Mouse (Mus musculus) layer of hippocampus, adult 9-10 months (tissue): ENCODE data around the gene Eng.

Experiments
- DNase-seq: peaks from one replicate; pipeline ENCODE4 v3.0.0; 2022; ENCODE audit warnings: low spot score

Gene Eng

DNA sequence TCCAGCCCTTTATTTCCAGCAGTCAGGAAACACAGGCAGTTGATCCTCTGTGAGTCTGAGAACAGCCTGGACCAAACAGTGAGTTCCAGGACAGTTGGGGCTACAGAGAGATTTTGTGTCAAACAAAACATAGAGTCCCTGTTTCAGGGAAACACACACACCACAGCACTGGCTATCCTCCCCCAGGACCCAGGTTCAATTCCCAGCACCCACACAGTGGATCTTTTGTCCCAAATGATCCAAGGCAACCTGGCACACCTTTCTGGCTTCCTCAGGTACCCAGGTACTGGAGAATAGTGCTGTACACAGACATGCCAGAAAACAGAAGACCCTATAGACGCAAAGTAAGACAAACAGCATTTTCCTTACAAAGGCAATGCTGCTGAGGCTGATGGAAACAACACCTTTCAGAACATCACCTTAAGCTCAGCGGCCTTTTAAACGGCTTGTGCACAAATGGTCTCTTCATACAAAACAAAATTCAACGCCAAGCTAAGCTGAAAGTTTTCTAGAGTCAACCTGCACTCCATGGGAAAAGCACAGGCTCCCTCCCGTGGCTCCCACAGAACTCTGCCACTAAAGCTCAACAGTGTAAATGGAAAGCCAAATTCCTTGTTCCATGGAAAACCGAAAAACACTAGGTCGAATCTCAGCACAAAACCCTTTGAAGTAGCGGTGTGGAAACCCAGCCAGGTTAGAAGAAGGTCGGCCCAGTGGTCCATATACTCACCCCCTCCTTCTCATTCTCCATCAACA, 65.1 kb downstream of the Eng start:
- DNase-seq, result no peak

DNA sequence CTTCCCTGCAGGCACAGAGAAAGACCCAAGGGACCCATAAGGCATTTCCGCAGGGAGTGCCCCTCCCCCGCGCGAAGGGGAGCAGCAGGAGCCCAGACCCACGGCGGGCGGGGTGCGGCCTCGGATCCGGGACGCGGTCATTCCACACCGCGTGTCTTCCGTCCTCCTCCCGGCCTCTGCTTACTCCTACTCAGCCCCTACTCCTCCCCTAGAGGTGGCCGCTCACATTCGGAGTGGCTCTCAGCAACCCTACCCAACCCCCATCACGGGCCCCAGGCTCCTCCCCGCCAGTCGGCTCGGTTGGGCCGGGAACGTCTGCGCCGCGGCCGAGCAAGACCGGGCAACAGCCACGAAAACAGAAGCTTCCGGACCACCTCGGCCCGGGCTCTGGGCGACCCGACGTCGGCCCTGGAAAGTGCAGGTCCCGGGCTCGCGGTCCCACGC, 65.7 kb downstream of the Eng start:
- DNase-seq, result no peak

DNA sequence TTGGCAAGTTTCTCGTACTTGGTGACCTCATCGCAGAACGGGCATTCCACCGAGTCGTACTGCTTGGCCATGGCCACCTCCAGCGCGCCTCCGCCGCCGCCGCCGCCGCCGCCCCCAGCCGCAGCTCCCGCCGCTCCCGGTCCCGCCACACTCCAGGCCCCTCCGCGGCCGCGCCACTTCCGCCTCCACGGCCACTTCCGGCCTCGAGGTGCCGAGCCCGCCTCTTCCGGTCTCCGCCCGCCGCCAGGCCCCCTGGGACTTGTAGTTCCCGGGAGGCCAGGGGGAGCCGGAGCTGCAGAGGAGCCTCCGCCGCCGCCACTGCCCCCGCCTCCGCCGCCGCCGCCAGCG, 66.2 kb downstream of the Eng start:
- peak; percentile 83 for DNase-seq

DNA sequence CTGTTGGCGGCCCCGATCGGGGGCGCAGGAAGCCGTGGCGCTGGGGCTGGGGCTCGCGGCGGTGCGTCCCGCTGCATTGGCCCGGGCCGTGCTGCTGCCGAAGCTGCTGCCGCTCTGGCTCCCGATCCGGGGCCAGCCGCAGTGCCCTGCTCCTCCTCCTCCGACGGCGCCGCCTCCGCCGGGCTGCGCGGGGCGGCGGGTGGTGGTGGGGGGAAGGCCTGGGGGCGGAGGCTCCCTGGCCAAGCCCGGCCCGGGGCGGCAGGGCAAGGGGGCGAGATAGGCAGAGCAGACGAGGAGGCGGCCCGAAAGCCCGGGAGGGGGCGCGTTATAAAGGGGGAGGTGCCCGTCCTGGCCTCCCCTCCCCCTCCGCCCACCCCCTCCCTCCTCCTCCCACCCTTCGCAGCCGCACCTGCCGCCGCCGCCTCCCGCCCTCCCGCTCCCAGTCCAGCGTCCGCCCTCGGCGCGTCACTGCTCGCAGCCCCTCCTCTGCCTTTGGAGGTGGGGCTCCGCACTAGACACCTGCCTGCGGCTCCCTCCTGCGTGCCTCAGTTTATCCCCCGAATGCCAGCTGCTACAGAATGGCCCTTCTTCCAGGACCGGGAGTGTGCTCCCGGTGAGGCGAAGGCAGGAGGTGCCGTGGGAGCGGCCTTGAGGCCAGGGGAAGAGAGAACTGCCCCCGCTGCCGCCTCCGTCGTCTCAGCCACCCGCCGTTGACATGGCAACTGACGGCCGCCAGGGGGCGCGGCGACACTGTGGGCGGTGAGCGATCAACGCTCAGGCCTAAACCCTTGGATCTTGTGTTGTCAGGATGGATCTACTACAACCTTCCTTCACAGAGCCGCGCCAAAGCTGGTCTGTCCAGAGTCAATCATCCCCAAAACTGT, 66.8 kb downstream of the Eng start, which contains the start of gene Cdk9:
Gene Cdk9 (minus strand): TSS at position 143 of the 884 bp plus-strand sequence.
- peak; percentile 94 for DNase-seq

DNA sequence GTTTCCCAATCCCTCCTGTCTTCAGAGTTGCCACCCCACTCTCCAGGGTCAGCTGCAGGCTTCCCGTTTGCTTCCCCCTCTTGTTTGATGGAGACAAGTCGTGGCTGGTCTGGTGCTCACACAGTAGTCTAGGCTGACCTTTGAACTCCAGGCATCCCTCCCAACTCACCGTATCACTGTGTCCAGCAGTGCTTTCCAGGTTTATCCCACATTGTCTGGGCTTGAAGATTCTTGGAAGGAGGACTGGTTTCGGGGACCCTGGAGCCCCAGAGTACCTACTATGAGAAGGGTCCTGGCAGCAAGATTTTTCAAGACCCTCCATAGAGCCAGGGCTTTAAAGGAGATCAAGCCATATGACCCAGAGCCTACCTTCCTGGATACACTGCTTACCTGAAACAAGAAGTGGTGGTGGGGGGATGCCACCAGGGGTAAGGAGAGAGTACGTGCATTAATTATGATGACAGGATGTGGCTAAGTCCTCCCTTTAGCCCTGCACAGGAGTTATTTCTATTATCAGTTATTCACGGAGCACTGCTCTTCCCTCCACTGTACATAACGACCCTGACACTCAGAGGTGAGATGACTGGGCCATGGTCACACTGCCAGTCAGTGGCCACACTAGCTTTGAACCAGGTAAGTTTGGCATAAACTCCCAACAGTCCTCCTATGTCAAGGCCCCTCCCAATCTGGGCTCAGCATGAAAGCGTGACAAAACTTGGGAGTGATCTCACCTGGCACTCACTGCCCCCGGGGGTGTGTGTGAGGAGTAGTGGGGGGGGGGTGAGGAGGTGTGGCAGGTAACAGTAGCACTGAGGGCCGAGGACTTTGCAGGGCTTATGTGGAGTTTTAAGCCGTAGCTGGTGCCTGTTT, 68.0 kb downstream of the Eng start:
- no peak for DNase-seq

DNA sequence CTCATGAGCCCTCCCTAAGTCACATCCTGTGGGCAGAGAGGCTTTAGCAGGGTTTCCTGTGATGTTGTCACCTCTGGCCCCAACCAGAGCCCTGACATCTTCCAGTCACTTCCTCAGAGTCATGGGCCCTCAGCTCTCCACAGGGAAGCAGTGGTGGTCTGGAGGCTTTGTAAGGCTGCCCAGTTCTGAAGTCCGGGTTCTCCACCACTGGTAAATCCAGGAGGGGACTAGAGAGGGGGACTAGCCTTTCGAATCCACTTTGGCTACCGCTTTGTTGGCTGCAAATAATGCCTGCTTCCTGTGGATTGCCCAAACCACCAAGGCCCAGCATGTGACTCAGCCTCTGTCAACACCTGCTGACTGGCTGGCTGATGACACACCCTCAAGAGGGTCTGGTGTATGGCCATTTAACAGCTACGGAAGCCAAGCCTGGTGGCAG, 68.6 kb downstream of the Eng start:
- DNase-seq, result no peak

DNA sequence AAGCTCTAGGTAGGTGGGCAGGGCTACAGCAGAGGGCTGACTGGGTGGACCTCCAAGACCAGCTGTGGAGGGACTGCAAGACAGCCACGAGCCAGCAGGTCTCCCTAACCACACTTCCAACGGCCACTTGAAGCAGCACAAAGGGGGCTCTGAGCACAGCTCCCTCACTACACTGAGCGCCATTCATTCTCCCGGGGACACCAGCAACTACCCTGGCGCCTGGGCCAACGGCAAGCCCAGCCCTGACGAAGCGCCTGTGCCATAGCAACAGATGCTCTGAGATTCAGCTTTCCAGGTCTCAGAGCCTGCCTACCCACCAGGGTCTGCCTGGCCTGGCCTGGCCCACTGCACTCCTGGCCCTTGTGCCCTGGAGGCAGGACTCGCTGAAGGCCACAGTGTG, 72.4 kb downstream of the Eng start:
- DNase-seq, result no peak

DNA sequence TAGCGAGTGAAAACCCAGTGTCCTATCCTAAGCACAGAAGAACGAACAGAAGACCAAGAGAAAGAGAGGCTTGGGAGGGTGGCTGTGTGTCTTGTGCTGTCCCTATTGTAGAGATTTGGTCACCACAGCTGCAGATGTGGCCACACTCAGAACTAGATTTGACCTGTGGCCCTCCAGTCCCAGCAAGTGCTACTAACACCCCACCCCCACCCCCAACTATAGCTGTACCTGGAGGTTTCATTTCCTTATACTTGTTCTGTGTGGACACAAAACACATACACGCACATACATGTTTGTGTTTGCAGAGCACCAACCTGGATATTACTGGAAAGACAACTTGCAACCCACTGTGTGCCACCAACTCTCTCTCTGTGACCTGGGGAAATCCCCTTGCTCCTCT, 73.7 kb downstream of the Eng start:
- DNase-seq, result no peak

DNA sequence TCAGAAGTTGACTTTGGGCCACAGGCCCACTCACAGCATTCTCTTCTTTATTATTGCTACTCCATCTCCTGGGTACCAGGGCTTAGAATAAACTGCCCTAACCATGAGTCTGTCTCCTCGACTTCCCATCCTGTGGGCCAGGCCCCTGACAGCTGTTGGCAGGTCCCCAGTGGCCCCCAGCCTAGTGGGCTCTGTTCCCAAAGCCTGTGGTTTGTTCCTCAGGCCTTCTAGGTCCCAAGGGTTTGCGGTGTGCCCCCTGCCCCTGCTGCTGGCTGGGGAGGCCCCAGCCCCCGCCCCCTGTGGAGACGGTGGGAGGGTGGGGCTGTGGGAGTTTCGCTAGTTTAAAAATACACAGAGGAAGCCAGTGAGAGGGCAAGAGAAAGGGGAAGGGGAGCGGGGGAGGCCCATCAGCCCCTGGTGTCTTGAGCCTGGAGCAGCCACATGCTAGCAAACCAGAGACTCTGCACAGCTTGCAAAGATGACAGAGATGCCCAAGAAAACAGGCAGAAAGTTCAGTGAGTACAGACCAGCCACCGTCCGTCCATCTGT, 74.4 kb downstream of the Eng start, which contains the start of gene Sh2d3c:
Gene Sh2d3c (plus strand): TSS at position 375 of the 549 bp plus-strand sequence.
- no peak for DNase-seq

DNA sequence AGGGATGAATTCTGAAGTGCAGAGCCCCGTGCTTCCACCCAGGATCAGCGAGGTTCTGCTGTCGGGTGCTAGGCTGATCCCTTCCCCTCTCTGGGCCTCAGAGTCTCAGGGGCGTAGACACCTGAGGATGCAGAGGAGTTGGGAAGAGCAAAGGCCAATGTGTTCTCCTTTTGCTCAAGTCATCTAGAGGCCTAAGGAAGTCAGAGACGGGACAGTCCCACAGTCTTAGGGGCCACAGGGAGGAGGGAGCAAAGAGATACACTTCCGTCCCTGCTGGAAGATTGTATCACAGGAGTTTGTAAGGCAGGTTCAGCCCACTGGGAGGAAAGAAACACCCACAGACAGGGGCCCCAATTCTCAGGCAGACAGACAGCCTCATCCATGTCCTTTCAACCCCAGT, 75.7 kb downstream of the Eng start:
- DNase-seq, result no peak

DNA sequence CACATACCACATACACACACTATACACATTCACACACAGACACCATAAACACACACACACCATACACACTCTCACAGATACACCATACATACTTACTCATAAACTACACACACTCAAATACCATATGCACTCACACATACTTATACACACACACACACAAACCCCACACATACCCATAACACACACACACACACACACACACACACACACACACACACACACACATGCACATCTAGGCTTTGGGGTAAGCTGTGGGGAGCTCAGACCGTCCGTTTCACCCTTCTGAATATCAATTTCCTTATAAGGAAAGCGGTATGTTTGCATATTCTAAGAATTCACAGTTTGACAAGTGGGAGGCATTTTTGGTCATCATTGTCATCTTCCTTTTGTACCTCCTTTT, 76.2 kb downstream of the Eng start:
- DNase-seq, result no peak

DNA sequence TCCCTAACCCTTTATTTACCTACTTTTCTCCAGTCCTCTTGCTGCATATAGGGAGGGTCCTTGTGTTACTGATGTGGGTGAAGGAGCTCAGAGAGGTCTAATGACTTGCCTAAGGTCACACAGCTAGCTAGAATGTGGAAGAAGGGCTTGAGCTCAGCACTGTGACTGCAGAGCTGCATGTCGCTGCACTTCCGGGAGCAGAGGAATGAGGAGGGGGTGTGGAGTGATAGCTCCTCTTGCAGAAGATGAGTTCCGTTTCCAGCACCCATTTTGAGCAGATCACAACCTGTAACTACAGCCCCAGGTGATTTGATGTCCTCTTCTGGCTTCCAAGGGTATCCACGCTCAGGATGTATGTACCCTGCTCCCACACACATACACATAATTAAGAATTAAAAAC, 77.8 kb downstream of the Eng start:
- DNase-seq, result no peak

DNA sequence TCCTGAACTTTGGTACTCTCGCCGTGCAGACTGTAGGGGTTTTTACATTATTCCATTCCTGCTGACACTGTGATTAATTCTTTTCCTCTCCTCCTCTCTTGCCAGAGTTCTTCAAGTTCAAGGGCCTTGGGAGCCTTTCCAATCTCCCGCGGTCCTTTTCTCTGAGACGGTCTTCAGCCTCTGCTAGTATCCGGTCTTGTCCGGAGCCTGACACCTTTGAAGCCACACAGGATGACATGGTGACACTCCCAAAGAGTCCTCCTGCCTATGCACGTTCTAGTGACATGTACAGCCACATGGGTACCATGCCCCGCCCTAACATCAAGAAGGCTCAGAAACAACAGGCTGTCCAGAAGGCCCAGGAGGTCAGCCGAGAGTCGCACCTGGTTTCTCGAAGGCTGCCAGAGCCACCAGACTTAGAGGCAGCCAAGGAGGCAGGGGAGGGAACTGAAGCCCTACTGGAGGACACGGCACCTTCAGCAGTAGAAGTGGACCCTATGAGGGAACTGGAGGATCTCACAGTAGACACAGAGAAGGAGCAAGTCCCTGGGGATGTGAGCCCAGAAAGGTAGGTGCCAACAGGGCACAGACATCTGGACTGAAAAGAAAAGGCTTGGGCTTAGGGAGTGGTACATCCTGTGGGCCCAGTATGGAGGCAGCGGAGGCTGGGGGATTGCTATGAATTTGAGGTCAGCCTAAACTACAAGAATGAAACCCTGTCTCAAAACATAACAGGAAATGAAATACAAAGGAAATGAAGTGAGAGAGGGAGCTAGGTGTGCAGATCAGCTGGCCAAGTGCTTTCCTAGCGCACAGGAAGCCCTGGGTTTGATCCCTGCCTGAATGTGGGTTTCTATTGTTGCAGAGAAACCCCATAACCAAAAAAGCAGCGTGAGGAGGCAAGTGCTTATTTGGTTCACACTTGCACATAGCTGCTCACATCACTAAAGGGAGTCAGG, 78.7 kb downstream of the Eng start:
- no peak for DNase-seq

DNA sequence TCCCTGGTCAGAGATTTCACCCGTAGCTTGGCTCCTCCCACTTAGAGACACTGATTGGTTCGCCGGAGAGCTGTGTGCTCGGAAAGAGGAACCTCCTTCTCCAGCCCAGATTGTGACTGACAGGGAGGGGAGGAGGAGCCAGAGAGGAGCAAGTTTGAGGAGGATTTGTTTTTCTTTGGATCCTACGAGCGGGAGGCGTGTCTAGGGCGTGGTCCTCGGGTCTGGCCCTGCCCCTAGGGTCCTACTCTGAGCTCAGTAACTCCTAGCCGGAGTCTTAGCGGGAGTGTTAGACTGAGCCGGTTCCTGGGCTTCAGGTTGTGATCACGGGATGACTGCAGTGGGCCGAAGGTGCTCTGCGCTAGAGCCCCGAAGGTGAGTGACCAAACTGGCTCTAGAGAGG, 81.0 kb downstream of the Eng start:
- DNase-seq, result peak; percentile 51

DNA sequence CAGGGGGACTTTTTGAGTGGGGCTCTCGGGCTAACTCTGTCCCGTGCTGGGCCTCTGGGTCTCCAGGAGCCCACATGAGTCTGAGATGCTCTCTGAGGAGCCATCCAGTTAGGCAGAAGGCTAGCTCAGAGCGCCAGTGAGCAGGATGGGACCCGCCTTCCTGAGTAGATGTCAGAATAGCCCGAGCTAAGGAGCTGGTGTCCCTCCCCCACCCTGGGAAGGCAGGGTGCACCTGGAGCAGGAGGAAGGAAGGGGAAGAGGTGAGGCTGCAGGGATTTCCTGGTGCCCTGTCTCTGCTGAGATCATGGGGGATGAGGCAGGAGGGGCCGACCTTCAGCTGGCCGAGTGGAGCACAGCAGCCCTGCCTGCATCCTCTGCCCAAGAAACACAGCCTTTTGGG, 82.1 kb downstream of the Eng start:
- no peak for DNase-seq

DNA sequence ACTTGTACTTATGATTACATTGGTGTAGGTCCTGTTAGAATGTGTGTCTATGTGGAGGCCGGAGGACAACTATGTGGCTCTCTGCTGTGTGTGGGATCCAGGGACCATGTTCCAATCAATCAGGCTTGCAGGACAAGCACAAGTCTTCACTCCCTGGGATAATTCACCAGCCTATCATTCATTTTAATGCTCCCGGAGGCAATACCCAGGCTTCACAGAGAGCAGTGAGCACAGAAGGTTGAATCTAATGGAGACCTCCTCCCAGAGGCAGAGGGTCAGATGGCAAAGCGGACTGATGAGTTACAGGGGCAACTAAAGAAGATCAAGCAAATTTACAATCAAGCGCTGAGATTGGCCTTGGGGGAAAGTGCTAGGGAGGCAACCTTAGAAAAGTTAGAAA, 83.2 kb downstream of the Eng start:
- DNase-seq, result no peak

DNA sequence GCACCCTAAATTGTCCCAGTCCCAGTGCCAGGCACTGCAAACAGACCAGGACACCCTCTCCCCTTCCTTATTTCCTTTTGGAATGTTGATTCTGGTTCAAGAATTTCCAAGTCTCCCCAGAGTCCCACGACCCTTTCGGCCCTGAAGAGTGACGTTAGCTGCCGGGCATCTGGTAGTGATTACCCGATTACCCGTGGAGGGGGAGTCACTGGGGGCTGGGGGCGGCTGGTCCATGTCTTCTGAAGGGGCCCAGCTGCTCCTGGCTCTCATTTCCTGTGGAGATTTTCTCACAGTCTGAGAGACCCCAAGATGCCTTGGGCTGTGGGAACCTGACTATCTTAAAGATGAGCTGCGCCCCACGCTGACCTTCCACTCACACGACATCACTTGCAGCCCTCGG, 84.5 kb downstream of the Eng start:
- no peak for DNase-seq

DNA sequence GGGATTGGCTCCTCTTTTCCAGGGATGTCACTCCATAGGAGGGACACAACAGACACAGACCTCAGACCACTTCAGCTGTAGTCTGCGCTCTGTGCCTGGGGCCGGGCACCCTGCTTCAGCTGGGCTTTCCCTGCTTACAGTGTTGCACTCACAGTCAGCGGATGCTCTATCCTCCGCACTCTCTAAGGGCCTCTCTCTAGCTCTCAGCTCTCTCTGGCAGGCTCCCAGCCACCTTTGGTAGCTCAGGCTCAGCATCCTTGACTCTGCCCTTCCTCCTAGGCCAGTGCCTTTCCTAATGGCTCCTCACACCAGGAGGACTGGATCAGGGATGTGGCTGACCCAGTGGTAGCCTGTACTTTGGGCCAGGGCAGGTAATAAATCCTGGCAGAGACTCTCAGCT, 85.5 kb downstream of the Eng start:
- DNase-seq, result no peak
